Mouse (Mus musculus): ENCODE measurements at regions not wholly inside any gene's neighbourhood (a gene's known extent, or its start where the extent isn't known, plus 50 kb on each side); places are given as distances from the start of the nearest gene placed in this dataset.

GRCm38 (mm10) chr9:43489205-43489604 lies 178.6 kb downstream of the Trim29 start:
- TF ChIP-seq CTCF (IDR thresholded peaks at IDR 0.05; ENCODE audit: low read depth, low read length) (no peak), POLR2A (IDR thresholded peaks at IDR 0.05; ENCODE audit: extremely low read depth, insufficient read depth, low read length) (no peak)
